Mouse (Mus musculus): Measurements from ENCODE around the gene Mdn1.

Gene Mdn1

DNA sequence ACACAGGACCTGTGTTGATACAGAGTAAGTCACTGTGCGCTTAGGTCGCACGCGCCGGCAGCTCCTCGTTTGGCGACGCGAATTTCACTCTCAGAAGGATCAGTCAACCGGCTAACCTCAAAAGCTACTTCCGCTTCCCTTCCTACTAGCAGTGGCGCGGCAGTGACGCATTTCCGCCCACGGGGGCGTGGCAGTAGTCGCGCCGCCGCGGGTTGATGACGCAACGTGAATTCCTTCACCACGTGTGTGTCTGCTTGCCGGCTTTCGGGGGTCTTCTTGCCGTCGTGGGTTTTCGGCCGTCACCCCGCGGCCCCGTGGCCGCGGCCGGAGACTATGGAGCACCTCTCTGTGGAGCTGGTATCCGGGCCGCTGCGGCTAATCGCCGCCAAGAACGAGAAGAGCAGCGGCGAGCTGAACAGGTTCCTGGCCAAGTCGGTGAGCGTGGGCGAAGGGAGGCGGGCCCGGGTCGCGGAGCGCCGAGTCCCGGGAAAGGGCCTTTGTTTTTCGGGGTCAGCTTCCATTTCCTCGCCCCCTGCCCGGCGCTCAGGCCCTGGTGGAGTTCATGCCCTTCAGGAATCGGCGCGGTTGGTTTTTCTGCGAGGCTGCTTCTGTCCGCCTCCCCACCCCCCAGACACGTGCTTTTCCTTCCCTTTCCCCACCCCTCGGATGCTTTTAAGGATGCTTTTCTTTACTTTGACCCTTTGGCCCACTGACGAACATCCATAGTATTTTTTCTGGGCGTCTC lies at the start of gene Mdn1:
Gene Mdn1 (plus strand): TSS at position 202 of the 745 bp plus-strand sequence.
- peak; percentile 77 for DNase-seq (ENCODE audit: extremely low read depth, low read depth)

DNA sequence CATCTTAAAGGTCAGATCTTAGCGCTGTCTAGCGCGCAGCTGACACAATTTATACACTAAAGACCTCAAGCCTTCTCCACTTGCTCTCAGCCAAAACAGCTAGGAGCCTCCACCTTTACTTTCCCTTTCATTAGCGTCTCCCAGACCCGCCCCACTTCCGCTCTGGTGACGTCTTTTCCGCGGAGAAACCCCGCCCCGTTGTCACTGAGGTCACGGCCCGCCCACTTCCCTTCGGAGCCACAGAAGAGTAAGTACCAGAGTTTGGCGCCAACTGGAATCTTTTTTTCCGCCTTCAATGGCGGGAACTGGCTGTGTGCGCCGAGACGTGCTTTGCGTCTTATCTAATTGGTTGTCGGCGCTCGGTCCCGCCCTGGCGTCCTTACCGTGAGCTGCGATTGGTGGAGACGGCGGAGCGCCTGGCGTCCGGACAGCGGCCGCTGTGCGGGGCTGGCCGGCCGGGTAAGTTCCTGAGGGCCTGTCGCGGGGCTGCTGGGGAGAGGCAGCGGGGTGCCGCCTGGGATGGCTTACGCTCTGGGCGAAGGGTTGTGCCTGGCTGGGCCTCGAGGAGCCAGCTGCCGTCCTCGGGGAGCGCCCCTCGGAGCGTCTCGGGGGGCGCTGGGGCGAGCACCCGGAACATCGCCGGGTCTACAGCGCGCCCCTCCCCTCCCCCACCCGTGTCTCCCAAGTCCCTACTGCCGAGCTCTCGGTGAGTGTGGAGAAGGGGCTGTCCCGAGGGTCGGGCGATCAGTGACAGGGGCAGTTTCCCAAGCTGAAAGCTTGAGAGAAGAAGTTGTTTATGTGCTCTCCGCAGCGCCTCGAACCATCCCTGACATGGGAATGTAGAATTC lies 41.7 kb upstream of the Mdn1 start, which contains the start of gene Casp8ap2:
Gene Casp8ap2 (plus strand): TSS at position 418 of the 848 bp plus-strand sequence.
- peak; percentile 97 for DNase-seq (ENCODE audit: extremely low read depth, low read depth)

DNA sequence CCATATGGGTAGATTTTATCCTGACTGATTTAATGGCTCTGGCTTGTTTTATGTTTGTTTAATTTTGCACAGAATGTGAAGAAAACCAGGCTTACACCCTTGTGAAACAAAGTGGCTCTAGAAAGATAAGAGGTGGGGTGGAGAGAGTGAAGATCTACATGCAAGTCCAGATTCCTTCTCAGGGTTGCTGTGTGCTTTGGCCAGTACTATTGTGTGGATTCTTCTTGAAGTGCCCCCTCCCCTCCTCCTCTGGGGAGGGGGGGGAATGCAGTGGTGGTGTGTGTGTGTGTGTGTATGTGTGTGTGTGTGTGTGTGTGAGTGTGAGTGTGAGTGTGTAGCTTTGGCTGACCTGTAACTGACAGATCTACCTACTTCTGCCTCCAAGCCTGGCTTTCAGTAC lies 35.3 kb upstream of the Mdn1 start:
- no peak for DNase-seq (ENCODE audit: extremely low read depth, low read depth)

DNA sequence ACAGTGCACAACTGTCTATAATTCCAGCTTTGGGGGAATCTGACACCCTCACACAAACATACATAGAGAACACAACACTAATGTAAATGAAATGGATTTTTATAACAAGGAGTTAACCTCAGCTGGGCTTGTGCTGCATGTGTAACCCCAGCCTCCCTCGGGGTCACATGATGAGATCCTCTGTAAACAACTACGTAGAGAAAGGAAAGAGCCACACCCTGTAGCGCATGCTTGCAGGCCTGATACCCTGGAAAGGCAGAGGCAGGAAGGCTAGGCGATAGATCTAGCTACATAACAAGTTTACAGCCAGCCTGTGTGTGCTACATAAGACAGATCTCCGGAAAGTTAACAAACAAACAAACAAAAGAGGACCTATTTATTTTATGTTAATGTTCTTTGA lies 5.2 kb upstream of the Mdn1 start:
- no peak for DNase-seq (ENCODE audit: extremely low read depth, low read depth)

DNA sequence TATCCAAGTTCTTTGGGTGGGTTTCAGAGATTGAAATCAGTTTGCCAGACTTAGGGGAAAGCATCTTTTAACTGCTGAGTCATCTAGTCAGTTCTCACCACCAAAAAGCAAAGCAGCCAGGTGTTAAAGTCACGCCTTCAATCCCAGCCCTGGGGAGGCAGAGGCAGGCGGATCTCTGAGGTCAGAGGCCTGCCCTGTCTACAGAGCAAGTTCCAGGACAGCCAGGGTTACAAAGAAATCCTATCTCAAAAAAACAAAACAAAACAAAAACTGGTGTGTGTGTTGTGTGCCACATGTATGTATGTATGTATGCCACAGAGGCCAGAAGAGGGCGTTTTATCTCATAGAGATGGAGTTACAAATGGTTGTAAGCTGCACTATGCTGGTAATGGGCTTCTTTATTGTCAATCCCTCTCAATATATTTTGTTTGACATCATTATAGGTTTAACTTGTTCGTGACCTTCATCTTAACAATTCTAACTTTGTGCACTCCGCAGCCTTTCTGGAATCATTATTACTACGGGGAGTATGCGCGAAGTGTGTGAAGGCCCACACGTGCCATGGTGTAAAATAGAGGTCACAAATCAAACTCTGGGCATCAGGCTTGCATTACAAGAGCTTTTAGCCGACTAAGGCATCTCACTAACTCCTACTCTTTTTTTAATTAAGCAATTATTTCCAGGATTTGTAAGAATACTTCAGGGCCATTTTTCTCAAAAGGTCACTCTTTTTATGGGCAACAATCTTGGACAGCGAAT lies 594 bp upstream of the Mdn1 start:
- peak; percentile 14 for DNase-seq (ENCODE audit: extremely low read depth, low read depth)

DNA sequence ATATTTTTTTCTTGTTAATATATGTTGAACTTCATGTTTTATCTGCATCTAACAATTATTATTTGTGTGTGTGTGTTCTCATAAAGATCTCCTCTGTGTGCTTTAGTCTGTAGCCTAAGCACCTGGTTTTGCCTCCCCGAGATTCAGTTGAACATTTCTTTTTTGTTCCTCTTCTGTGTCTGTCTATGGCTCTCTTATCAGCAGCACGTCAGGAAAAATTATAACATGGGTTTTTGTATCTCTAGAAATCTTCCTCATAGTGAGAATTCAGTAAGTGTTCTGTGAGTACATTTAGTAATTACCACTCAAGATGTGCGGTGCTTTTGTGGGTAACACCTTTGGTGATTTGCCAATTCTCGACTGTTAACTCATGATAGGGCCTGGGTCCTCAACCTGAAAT lies 8.9 kb downstream of the Mdn1 start:
- DNase-seq (ENCODE audit: extremely low read depth, low read depth), result peak; percentile 10

DNA sequence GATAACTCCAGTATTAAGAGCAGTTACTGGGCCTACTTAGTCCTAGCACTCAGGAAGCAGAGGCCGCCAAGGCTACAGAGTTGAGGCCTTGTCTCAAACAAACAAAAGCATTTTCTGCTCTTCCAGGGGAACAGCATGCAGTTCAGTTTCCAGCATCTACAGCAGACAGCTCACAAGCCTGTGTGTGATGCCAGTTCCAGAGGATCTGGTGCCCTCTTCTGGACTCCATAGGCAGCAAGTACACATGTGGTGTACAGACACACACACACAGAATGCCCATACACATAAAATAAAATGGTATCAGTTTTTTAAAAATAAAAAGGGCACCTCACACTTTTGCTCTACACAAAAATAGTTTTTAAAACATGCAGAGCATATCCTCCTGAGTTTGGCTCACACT lies 11.4 kb downstream of the Mdn1 start:
- no peak for DNase-seq (ENCODE audit: extremely low read depth, low read depth)

DNA sequence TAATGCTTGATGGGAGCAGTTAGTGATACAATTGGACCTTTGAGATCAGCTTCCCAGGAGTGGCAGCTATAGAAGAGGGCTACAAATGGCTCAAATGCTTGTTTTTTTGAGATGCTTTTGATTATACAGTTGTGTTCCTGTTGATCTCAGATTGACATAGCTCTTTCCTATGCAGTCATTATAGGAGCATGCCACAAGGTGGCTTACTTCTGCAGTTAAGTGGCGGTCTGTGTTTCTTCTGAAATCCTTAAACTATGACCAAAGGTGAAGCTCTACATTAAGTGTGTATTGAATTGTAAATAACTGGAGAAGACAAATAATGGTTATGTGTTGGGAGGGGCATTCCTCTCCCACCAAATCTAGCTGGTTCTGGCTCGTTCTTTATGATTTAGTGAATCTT lies 12.9 kb downstream of the Mdn1 start:
- no peak for DNase-seq (ENCODE audit: extremely low read depth, low read depth)

DNA sequence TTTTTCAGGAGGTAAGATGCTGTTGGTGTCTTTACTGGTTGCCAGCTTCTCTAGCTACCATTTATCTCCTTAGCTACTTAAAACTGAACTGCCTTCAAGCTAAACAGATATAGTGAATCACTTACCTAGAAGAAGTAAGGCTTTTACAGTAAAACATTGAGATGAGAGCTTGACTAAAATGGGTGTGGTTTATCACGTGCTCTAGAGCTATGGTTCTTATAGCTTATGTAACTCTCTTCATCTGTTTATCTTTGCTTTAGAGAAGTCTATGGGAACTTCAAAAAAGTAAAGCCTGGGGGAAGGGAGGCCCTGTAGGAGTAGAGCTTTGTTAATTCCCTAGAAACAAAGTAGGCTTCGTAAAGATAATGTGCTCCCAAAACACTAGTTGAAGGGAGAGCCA lies 17.1 kb downstream of the Mdn1 start:
- DNase-seq (ENCODE audit: extremely low read depth, low read depth), result no peak

DNA sequence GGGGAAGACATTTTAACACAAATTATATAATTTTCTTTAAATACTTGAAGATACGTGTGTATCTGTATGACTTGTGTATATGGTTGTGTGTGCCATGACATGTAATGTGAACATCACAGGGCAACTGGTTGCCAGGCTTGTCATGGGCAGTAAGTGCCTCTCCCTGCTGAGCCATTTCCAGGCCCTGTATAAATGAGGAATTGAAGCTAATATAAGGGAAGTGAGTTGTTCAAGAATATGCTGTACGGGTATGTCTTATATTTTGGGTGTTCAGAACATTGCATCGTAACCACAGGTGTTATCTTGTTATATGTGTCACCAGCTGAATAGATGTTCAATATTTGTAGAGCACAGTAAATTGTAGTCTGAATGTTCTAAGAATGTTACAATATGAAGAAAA lies 20.6 kb downstream of the Mdn1 start:
- DNase-seq (ENCODE audit: extremely low read depth, low read depth), result no peak

DNA sequence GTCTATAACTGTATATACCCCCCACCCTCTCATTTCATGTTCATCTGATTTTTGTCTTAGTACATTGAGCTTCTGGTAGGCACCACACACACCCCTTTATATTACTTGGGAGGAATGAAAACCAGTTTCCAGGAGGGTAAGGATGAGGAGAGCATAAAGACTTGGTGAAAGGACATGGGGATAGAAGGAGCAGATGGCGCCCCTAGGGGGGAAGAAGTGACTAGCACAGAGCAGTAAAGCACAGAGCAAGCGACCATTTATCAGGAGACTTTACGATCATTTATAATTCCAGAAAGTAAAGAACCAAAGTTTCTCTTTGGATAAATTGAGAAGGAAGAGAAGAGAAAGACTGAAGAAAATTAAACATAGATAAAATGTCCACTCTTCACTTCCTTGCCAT lies 23.9 kb downstream of the Mdn1 start:
- DNase-seq (ENCODE audit: extremely low read depth, low read depth), result no peak

DNA sequence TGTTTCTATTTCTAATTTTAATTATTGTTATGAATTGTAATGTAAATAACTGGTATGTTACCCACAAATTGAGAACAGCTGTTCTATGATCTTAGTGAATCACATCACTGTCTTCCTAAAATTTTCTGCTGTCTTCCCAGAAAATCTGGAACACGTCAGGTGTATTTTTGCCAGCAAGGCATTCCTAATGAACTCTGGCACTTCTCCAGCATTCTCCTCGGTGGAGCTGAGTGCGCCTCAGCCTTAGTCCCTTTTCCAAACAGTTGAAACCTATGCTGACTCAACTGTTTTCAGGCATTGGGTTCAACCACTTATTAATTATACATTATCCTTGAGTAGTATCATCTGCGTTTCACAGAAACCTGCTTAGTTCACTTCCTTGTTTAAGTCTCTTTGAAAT lies 25.6 kb downstream of the Mdn1 start:
- no peak for DNase-seq (ENCODE audit: extremely low read depth, low read depth)

DNA sequence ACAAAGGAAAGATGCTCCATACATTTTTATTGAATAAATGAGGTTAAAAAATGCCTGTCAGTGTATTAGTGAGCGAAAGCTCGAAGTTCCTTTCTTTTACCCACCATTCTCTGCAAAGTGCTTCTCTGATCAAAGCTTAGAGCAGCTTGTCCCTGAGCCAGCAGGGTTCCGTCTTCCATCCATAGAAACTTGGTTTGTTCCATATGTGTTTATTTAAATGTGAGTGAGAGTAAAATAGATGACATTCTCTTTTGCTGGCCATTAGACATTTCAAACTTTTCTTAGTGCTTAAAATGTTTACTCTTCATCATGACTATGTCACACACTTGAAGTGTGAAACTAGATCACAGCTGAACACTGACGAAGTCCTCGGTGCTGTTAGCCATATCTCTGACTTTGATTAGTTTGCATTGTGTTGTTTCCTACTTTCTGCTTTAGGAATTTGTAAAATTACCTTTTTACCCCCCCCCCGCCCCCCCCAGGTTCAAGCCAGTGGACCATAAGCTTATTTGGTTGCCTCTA lies 26.2 kb downstream of the Mdn1 start:
- DNase-seq (ENCODE audit: extremely low read depth, low read depth), result no peak

DNA sequence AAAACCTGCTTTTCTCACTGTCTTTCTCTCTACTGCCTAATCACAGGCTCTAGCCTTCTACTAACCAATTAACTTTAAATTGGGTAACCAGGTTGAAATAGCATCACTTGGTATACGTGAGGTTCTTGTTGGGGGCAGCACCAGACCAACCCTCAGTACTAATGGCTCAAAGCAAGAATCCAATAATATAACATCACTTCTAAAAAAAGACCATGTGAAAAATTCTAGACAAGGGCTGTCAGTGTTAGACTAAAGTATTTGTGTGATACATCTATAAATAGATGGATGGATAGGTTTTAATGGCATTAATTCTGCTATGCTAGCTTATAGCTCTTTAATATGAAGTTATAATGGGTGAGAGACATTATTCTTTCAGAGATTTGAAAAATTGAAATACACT lies 60.8 kb downstream of the Mdn1 start:
- DNase-seq (ENCODE audit: extremely low read depth, low read depth), result no peak

DNA sequence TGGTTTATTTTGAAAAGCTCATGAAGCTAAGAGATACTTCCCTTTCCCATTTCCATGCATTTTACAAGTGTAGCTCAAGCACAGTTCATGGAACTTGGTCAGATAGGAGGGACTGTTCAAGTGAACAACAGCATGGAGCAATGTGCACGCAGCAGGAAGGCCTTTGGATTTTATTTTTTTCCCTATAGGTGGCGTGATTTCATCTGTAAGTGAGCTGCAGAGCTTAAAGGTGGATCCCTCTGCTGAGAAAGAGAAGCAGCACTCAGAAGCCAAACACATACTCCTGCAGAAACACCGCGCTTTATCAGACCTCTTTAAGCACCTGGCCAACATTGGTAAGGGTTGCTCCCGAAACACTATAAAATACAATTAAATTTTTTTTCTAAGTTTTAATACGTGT lies 88.5 kb downstream of the Mdn1 start:
- DNase-seq (ENCODE audit: extremely low read depth, low read depth), result no peak

DNA sequence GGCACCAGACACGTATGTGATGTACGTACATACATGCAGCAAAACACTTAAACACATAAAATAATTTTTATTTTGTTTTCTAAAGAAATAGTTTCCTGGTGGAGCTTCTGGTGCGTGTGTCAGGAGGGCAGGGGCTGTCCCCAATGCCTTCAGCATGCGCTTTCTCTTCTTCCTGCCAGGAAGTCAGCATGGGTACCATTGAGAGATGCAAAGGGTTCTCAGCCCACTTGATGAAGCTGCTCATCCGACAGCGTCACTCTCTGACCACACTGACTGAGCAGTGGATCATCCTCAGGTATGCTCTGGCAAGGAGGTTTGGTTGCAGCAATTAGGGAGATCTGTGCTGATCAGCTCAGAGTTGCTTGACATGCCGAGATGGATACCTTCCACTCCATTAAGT lies 91.5 kb downstream of the Mdn1 start:
- no peak for DNase-seq (ENCODE audit: extremely low read depth, low read depth)

DNA sequence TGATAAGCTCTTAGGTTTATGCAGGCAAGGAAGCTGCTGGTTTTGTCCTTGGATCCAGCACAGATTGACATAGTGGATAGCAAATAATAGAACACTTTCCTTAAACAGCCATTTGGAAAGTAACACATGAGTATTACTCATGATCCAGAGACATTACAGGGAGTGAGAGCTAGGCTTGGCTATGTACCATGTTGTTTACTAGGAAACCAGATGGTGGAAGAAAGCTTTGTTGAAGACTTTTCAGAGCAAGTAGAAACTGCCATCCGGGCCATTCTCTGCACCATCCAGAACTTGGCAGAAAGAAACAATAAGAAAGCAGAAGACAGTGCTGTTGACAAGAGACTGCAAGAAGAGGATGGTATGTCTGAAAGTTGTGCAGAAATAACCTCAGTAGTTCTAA lies 93.8 kb downstream of the Mdn1 start:
- DNase-seq (ENCODE audit: extremely low read depth, low read depth), result no peak

DNA sequence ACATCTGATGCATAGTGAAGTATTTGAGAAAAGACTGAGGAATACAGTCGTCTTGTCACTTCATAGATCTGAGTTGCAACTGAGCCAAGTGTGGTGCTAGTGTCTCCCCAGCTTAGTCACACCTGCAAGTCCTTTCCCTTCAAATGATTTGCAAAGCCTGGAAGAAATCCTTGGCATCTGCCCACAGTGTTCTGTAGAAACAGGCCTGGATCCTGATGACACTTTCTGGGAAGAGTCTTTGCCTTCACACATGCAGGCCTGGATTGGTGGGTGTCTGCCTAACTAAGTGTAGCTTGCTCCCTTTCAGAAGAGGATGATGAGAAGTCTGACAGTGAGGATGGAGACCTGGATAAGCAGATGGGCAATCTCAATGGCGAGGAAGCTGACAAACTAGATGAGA lies 100.5 kb downstream of the Mdn1 start:
- DNase-seq (ENCODE audit: extremely low read depth, low read depth), result no peak

DNA sequence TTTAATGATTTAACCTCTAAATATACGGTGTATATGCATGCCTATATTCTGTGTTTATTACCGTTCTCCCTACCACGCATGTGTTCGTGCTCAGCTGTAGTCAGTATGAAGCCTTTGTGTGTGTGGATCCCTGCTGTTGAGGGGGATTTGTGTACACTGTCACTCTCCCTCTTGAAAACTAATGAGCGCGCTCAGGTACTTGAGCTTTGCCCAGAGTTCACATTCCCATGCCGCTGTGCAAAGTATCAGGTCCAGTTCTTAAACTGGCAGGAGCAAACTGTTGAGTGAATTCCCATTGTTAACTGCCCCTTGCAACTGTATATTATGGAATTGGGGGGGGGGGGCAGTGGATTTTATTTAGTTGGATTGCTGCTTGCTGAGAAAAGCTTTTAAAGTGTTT lies 110.6 kb downstream of the Mdn1 start:
- no peak for DNase-seq (ENCODE audit: extremely low read depth, low read depth)

DNA sequence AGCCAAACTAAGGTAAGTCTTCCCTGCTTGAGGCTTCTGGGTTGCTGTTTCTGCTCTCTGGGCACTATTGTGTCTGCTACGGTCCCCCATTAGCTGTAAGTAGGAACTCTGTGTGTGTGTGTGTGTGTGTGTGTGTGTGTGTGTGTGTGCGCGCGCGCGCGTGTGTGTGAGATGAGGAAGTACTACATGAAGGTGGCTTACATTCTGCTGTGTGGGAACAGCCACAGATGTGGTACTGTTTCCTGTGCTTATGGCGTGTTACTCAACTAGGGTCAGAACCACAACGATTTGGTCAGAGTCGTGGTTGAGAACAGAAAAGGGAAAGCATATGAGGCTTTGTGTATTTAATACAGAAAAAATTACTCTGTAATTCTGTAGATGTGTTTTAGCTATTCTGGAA lies 111.1 kb downstream of the Mdn1 start:
- DNase-seq (ENCODE audit: extremely low read depth, low read depth), result no peak

DNA sequence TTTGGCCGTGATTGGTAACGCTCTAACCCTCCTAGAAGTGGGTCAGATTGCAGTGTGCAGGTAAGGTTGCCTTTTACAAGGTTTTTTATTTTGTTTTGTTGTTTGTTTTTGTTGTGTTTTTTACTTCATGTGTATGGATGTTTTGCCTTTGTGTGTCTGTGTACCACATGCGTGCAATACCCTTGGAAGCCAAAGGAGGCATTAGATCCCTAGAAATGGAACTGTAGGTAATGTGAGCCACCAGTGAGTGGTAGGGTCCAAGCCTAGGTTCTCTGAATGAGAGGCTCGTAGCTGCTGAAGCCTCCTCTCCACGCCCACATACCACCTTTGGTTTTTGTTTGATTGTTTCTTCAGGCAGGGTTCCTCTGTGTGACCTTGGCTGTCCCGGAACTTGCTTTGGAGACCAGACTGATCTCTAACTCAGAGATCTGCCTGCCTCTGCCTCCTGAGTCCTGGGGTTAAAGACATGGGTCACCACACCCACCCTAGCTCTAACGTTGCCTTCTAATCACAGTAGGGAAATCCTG lies 113.4 kb downstream of the Mdn1 start:
- DNase-seq (ENCODE audit: extremely low read depth, low read depth), result no peak

DNA sequence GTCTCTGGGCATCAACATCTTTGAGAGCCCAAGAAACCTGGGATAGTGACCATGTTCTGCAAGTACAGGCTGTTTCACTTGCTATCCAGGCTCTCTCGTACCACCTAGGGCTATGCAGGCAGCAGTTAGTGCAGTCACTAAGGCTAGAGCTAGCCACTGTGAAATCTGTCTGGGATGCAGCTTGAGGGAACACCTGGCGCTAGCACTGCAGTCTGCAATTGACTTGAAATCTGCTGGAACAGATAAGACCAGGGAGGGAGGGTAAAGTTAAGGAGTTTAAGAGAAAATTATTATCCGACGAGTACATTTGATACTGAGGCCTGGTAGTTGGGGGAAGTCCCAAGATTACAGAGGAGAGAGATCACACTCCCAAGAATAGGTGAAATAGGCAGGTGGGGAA lies 123.1 kb downstream of the Mdn1 start:
- DNase-seq (ENCODE audit: extremely low read depth, low read depth), result no peak

Measured in MEL-GATA-1-ER (cell line).